Mouse (Mus musculus) R1 (cell line): ENCODE data around the gene Rhbdf1.
A peak's percentile ranks its signal among the peaks of the same experiment; 100 is the strongest.

Experiments
- DNase-seq: peaks from one replicate; pipeline ENCODE4 v3.0.0-alpha.2; 2018; ENCODE audit warnings: low read depth, low spot score

The Rhbdf1 gene

GRCm38 (mm10) chr11:32238093-32238860, 16.2 kb upstream of the Rhbdf1 start:
- DNase-seq: peak; percentile 64

GRCm38 (mm10) chr11:32237411-32237795, 15.3 kb upstream of the Rhbdf1 start:
- DNase-seq: no peak

GRCm38 (mm10) chr11:32236712-32237410, 14.8 kb upstream of the Rhbdf1 start:
- DNase-seq: peak; percentile 63

- no peak for DNase-seq
Measured at GRCm38 (mm10) chr11:32236132-32236531, 14.0 kb upstream of the Rhbdf1 start.

- DNase-seq: no peak
Measured at GRCm38 (mm10) chr11:32235646-32236045, 13.5 kb upstream of the Rhbdf1 start.

DNA sequence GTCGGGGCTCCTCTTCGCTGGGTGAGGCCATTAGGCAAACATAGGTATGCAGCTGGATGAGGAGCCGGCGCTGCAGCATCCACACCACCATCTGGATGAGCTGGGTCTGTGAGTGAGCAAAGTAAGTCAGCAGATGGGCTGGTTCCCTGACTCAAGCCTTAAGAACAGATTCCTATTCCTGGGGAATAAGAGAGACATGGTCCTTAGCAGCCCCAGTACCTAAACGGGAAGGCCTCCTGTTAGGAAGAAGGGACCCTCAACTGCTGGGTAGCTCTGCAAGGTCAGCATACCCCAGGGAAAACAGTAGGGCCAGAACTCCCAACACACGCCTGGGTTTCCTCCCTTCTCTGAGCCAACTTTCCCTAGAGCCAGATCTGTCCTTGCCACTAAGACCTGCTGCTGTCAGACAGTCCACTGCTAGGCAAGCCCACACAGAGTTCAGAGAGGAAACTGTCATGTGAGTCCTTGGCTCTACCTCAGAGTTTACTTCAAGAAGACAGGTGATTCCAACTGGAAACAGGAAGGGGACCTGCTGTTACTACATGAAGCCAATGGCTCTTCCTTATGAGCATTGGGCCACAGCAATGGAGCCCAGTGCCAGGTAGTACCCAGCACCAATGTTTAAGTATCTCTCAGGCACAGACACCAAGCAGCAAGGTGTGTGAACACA, 12.9 kb upstream of the Rhbdf1 start:
- no peak for DNase-seq

GRCm38 (mm10) chr11:32233895-32234294, 11.8 kb upstream of the Rhbdf1 start:
- DNase-seq: no peak

DNA sequence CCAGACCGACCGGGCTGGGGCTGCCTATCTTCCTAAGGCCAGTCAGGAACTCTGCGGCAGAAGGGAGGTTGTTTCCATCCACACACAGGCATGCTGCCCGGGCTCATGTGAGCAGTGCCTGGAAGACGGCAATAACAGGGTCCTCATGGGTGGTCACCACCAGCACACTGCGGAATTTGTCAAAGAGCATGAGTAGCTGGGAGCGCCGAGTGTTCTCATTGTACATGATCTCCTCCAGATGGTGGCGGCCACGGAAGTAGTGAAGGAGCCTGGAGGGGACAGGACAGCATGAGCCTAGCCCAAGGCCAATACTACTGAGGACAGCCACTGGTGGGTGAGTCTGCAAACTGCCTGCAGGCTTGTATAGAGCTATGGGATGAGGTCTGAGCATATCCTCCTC, 10.7 kb upstream of the Rhbdf1 start:
- no peak for DNase-seq

DNA sequence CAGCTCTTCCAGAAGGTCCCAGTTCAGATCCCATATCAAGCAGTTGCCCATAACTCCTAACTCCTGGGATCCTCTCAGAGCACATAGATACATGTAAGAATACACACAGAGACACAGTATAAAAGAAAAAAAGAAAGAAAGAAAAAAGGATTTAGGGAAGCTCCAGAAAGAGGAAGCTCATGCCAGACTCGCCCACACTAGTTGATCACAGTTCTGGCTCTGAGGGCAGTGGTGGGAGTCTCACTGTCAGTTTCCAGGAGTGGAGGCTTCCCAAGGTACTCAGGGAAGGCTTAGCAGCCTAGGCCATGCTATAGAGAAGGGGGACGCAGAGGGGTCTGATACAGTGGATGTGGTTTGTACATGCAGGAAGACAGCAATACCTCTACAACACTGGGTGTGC, 9.0 kb upstream of the Rhbdf1 start:
- no peak for DNase-seq

- DNase-seq: no peak
Measured at GRCm38 (mm10) chr11:32230220-32230619, 8.1 kb upstream of the Rhbdf1 start.

- DNase-seq: no peak
Measured at GRCm38 (mm10) chr11:32228292-32228845, 6.3 kb upstream of the Rhbdf1 start.

DNA sequence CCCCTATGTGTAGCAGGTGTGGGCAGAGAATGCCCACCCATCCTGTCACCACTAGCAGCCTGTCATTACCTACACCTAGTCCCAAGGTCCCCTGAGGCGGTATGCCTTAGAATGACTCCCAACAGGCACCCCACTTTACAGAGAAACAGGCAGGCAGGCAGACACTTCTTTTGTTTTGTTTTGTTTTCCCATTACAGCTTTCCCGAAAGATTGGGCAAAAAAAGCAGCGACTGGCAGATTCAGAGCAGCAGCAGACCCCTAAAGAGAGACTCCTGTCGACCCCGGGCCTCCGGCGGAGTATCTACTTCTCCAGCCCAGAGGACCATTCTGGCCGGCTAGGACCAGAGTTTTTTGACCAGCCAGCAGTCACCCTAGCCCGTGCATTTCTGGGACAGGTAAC, 5.5 kb upstream of the Rhbdf1 start:
- DNase-seq: no peak

GRCm38 (mm10) chr11:32227041-32227440, 4.9 kb upstream of the Rhbdf1 start:
- DNase-seq: no peak

DNA sequence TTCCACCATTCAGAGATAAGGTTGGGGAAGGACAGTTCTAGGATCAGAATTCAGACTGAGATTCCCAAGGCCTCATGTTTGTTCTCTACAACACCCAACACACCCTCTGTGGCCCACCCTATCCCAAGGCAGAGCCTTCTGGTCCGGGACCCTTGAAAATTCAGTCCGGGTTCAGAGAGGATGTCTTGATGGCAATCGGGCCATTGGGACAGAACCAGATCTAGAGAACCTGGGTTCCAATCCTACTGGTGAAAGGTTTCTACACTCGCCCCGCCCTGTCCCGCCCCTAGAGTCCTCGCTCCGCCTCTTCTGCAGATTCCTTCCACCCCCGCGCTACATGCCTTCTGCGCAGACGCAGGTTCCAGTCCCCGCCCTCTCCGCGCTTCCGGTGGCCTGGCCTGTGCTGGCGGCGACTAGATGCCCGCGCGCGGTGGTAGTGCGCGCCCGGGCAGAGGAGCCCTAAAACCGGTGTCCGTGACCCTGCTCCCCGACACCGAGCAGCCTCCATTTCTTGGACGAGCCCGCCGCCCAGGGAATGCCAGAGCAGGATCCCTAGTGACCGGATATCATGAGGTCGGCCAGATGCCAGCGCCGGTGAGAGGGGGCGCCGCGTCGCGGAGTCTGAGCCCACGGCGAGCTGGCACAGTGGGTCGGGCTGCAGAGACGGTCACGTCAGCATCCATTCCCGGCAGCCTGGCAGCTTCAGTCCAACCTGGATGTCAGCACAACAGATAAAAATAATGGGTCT, 4.2 kb upstream of the Rhbdf1 start, which contains the start of gene Mpg:
Mpg (plus strand) TSS at position 382 of the 748 bp plus-strand sequence.
- DNase-seq: peak; percentile 87

- DNase-seq: no peak
Measured at GRCm38 (mm10) chr11:32225222-32226104, 3.4 kb upstream of the Rhbdf1 start.

GRCm38 (mm10) chr11:32224468-32225139, 2.5 kb upstream of the Rhbdf1 start:
- no peak for DNase-seq

GRCm38 (mm10) chr11:32223297-32223967, 1.3 kb upstream of the Rhbdf1 start:
- peak; percentile 48 for DNase-seq

DNA sequence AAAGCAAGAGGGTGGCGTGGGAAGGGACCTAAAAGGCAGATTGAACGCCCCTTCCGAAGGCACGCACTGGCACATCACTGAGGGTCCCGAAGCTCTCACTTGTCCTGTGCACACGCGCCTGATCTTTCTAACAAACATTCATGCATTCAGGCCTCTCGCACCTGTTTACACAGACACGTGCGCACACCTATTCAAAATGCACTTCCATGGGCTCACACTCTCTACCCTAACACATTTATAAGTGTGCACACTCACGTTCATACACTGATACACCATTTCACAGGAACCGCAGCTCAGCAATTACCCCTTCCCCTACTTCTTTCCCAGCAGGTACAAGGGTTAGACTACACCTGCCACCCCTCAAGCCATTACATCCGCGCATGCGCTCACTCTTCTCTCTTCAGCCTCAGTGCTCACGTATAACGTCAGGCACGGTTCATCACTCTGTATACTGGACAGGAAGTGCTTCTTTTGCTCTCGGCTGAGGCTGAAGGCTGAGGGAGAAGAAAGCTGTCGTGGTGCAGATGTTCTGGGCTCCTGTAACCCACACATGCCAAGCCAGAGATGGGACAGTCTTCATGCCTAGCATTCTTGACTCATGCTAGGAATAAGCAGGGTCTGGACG, 582 bp upstream of the Rhbdf1 start:
- DNase-seq: peak; percentile 73
